Mouse (Mus musculus) kidney, adult 2 months (tissue): Measurements from ENCODE around the gene Dop1a.

Experiments used
- CTCF ChIP-seq: fragments of 200-500 bp; conservative IDR thresholded peaks from 2 replicates; pipeline ENCODE4 v1.5.1; 2011; ENCODE audit warnings: low read depth, mild to moderate bottlenecking, control low read depth, low read length, moderate library complexity, mixed read lengths; ENCODE audit not compliant: insufficient read depth, insufficient read length
- POLR2A ChIP-seq: fragments of 200-500 bp; IDR thresholded peaks from one replicate; pipeline ENCODE4 v1.6.1; 2011; ENCODE audit warnings: low read depth, low read length, control low read depth

GRCm38 (mm10) chr9:86442248-86442647 lies 24.7 kb upstream of the Dop1a start:
- TF ChIP-seq CTCF (no peak), POLR2A (no peak)
